Mouse (Mus musculus) heart, embryonic 10.5 days (tissue): ENCODE measurements around the gene Olfr1288. TPM values are rescaled to one million over a fixed set of nuclear protein-coding genes. Genes with fewer than 3 reads are reported as not detected.

Experiments
- DNase-seq: peaks from one replicate; pipeline ENCODE4 v3.0.0-alpha.2; 2017; ENCODE audit warnings: low spot score
- H3K27ac ChIP-seq: fragments of 300-500 bp; sonication (generic); 2 replicates; pipeline ENCODE4 v1.5.1; 2016; ENCODE audit warnings: mild to moderate bottlenecking
- H3K27me3 ChIP-seq: fragments of 300-500 bp; sonication (generic); 2 replicates; pipeline ENCODE4 v1.6.1; 2016; ENCODE audit warnings: mild to moderate bottlenecking; ENCODE audit not compliant: poor library complexity, insufficient read depth, severe bottlenecking
- H3K36me3 ChIP-seq: fragments of 300-500 bp; sonication (generic); 2 replicates; pipeline ENCODE4 v1.6.1; 2016; ENCODE audit warnings: mild to moderate bottlenecking, moderate library complexity
- H3K4me1 ChIP-seq: fragments of 300-500 bp; sonication (generic); 2 replicates; pipeline ENCODE4 v1.6.1; 2016; ENCODE audit warnings: mild to moderate bottlenecking
- H3K4me3 ChIP-seq: fragments of 300-500 bp; sonication (generic); 2 replicates; pipeline ENCODE4 v1.5.1; 2016; ENCODE audit warnings: mild to moderate bottlenecking, moderate library complexity
- H3K9me3 ChIP-seq: fragments of 300-500 bp; sonication (generic); 2 replicates; pipeline ENCODE4 v1.6.1; 2016; ENCODE audit warnings: mild to moderate bottlenecking, moderate library complexity
- WGBS: fragments of 180-500 bp; shearing (Covaris S2); methylation state at CpG from one replicate; pipeline ENCODE4 v1.1.7; 2016; 5-methylcytosine and 5-hydroxymethylcytosine counted together
- polyA plus RNA-seq: library from polyadenylated mRNA; unstranded; fragments of >200 nt; fragmentation: Nextera tagmentation; extraction: Ambion mirVana; gene quantifications from 2 replicates; pipeline ENCODE4 v1.2.1, GENCODE M21; 2016

Gene Olfr1288
- polyA plus RNA-seq = not detected in 2 replicates

- WGBS = 95% methylated on average over 1 of the region's 1 CpGs
- Histone ChIP-seq H3K4me1 (no peaks in the 10 kb centered on the region), H3K27ac (no peak within 1 kb of the TSS)
Measured at GRCm38 (mm10) chr2:111473801-111474200, at the start of gene Olfr1288. TSS of gene Olfr1288 (plus strand) at chr2:111474101.

GRCm38 (mm10) chr2:111448842-111449241 lies 25.1 kb upstream of the Olfr1288 start, which contains the start of gene Olfr1287:
TSS of gene Olfr1287 (plus strand) at chr2:111449142.
- no peaks in the 10 kb centered on the region for H3K36me3 ChIP-seq
- no peaks in the 10 kb centered on the region for H3K27me3 ChIP-seq
- WGBS = 64% methylated on average over 1 of the region's 1 CpGs
- no peak within 1 kb of the TSS for H3K4me3 ChIP-seq
- H3K4me1 ChIP-seq = no peaks in the 10 kb centered on the region
- no peaks in the 10 kb centered on the region for H3K9me3 ChIP-seq
- H3K27ac ChIP-seq = no peak within 1 kb of the TSS
- no peak for DNase-seq

More at GRCm38 (mm10) chr2:111473801-111474200, at the start of gene Olfr1288:
- Histone ChIP-seq H3K9me3 (no peaks in the 10 kb centered on the region), H3K27me3 (no peaks in the 10 kb centered on the region), H3K4me3 (no peak within 1 kb of the TSS), H3K36me3 (no peaks in the 10 kb centered on the region)
- DNase-seq = no peak

- Histone ChIP-seq H3K9me3 (no peaks in the 10 kb centered on the region), H3K36me3 (no peaks in the 10 kb centered on the region), H3K27me3 (no peaks in the 10 kb centered on the region), H3K4me3 (no peak within 1 kb of the TSS), H3K4me1 (no peaks in the 10 kb centered on the region), H3K27ac (no peak within 1 kb of the TSS)
- 74% methylated on average over 1 of the region's 1 CpGs for WGBS
- no peak for DNase-seq
Measured at GRCm38 (mm10) chr2:111480519-111480918, 6.6 kb downstream of the Olfr1288 start, which contains the start of gene Olfr1289. TSS of gene Olfr1289 (plus strand) at chr2:111480819.

- DNase-seq = no peak
- Histone ChIP-seq H3K27ac (no peak within 1 kb of the TSS), H3K9me3 (no peaks in the 10 kb centered on the region), H3K4me1 (no peaks in the 10 kb centered on the region), H3K36me3 (no peaks in the 10 kb centered on the region), H3K4me3 (no peak within 1 kb of the TSS), H3K27me3 (no peaks in the 10 kb centered on the region)
- 73% methylated on average over 5 of the region's 5 CpGs for WGBS
Measured at GRCm38 (mm10) chr2:111493729-111494128, 19.8 kb downstream of the Olfr1288 start, which contains the start of gene Olfr1290. TSS of gene Olfr1290 (minus strand) at chr2:111493829.

- Histone ChIP-seq H3K36me3 (no peaks in the 10 kb centered on the region), H3K4me3 (no peak within 1 kb of the TSS), H3K4me1 (no peaks in the 10 kb centered on the region), H3K27me3 (no peaks in the 10 kb centered on the region), H3K27ac (no peak within 1 kb of the TSS), H3K9me3 (no peaks in the 10 kb centered on the region)
- 86% methylated on average over 3 of the region's 3 CpGs for WGBS
- DNase-seq = no peak
Measured at GRCm38 (mm10) chr2:111496880-111497279, 23.0 kb downstream of the Olfr1288 start, which contains the start of gene Olfr1291-ps1. TSS of gene Olfr1291-ps1 (plus strand) at chr2:111497180.

DNA sequence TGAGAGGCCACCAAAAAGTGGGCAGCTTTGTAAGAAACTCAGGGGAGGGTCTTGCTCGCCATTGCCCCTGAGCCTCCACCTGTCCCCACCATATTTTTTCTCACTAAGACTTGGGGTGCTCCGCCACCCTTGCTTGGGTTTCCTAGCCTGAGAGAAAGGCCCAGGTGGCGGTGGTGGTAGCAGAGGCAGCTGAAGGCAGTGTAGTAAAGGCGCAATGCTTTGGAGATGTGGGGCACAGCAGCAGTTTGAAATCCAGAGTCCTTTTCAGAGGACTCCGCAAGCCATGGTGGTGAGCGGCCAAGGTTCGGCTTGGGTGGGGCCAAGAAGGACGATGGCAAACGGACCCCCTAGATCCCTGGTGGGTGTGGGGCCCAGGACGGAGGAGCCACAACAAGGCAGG lies 43.5 kb downstream of the Olfr1288 start:
- no peaks in the 10 kb centered on the region for H3K36me3 ChIP-seq
- H3K27me3 ChIP-seq = no peaks in the 10 kb centered on the region
- H3K4me1 ChIP-seq = no peaks in the 10 kb centered on the region
- H3K27ac ChIP-seq = no peak overlapping the region
- DNase-seq = no peak
- 0 out of 2 replicates have a peak, but pooled peaks cover 3% of the 10 kb centered on the region for H3K9me3 ChIP-seq
- no peak overlapping the region for H3K4me3 ChIP-seq
- 86% methylated on average over 10 of the region's 10 CpGs for WGBS

DNA sequence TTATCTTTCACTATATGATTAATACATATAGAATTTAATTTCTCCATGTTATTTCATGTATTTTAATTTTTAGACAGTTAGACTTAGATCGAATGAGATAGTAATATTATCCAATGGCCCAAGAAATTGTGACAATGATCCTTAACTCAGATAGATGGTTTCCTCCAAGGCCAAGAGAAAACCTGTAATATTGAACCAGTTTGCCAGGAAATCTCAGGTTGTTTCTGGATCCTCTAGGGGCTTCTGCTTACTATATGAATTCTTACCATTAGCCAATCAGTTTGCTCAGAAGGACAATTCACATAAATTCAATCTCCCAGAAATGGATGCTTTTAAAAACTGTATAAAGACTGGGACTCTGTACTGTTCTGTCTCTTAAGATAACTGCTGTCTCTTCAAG lies 51.0 kb downstream of the Olfr1288 start, which contains the start of gene Olfr1293-ps:
Gene Olfr1293-ps, plus strand, starts transcription at position 301 of the 400 bp plus-strand sequence.
- Histone ChIP-seq H3K9me3 (no peaks in the 10 kb centered on the region), H3K27me3 (no peaks in the 10 kb centered on the region), H3K36me3 (no peaks in the 10 kb centered on the region), H3K4me1 (no peaks in the 10 kb centered on the region), H3K4me3 (no peak within 1 kb of the TSS), H3K27ac (no peak within 1 kb of the TSS)
- WGBS = 70% methylated on average over 1 of the region's 1 CpGs
- DNase-seq = no peak

Other genes with a start within 250 kb of the Olfr1288 start
- not detected in 2 replicates for gene 4930430A15Rik, start 244.5 kb upstream of the Olfr1288 start, polyA plus RNA-seq
- gene Olfr1275, start 238.8 kb upstream of the Olfr1288 start, polyA plus RNA-seq = not detected in 2 replicates
- not detected in 2 replicates for gene Olfr1276, start 219.6 kb upstream of the Olfr1288 start, polyA plus RNA-seq
- gene Olfr1277, start 200.0 kb upstream of the Olfr1288 start, polyA plus RNA-seq = not detected in 2 replicates
- gene Olfr1278, start 184.0 kb upstream of the Olfr1288 start, polyA plus RNA-seq = not detected in 2 replicates
- gene Olfr1279, start 173.5 kb upstream of the Olfr1288 start, polyA plus RNA-seq = 0.04 TPM in 1 of 2 replicates, not detected in the other
- gene Olfr1280, start 160.1 kb upstream of the Olfr1288 start, polyA plus RNA-seq = not detected in 2 replicates
- not detected in 2 replicates for gene Olfr1281, start 147.6 kb upstream of the Olfr1288 start, polyA plus RNA-seq
- not detected in 2 replicates for gene Olfr1282, start 138.0 kb upstream of the Olfr1288 start, polyA plus RNA-seq
- gene Olfr1283, start 107.3 kb upstream of the Olfr1288 start, polyA plus RNA-seq = not detected in 2 replicates
- not detected in 2 replicates for gene Olfr1284, start 98.6 kb upstream of the Olfr1288 start, polyA plus RNA-seq
- gene Olfr1286, start 51.0 kb upstream of the Olfr1288 start, polyA plus RNA-seq = not detected in 2 replicates
- gene Olfr1287, start 25.0 kb upstream of the Olfr1288 start, polyA plus RNA-seq = not detected in 2 replicates
- gene Olfr1289, start 6.7 kb downstream of the Olfr1288 start, polyA plus RNA-seq = not detected in 2 replicates
- gene Olfr1290, start 19.7 kb downstream of the Olfr1288 start, polyA plus RNA-seq = 0.15 and 0.31 TPM in 2 replicates
- gene Olfr1291-ps1, start 23.1 kb downstream of the Olfr1288 start, polyA plus RNA-seq = 0.09 TPM in 1 of 2 replicates, not detected in the other
- gene Olfr1293-ps, start 51.1 kb downstream of the Olfr1288 start, polyA plus RNA-seq = not detected in 2 replicates
- gene Olfr1294, start 66.2 kb downstream of the Olfr1288 start, polyA plus RNA-seq = not detected in 2 replicates
- gene Olfr1295, start 95.6 kb downstream of the Olfr1288 start, polyA plus RNA-seq = not detected in 2 replicates
- gene Olfr1297, start 152.4 kb downstream of the Olfr1288 start, polyA plus RNA-seq = not detected in 2 replicates
- not detected in 2 replicates for gene Olfr1298, start 175.1 kb downstream of the Olfr1288 start, polyA plus RNA-seq
- gene Olfr1299, start 187.3 kb downstream of the Olfr1288 start, polyA plus RNA-seq = not detected in 2 replicates